Mouse (Mus musculus) liver, postnatal 0 days (tissue): ENCODE measurements around the gene Leng9. TPM values are rescaled to one million over a fixed set of nuclear protein-coding genes. Genes with fewer than 3 reads are reported as not detected.
A peak's percentile ranks its signal among the peaks of the same experiment; 100 is the strongest.

ENCODE experiments used
- ATAC-seq: fragments of 200-750 bp; cut with Nextera tagmentation; 2 replicates; pipeline ENCODE4 v1.8.0; 2017; ENCODE audit warnings: mild to moderate bottlenecking, moderate library complexity
- DNase-seq: peaks from one replicate; pipeline ENCODE4 v3.0.0-alpha.2; 2016
- H3K27ac ChIP-seq: fragments of 300-500 bp; sonication (generic); 2 replicates; pipeline ENCODE4 v1.5.1; 2014; ENCODE audit warnings: antibody characterized with exemption, moderate library complexity, mild to moderate bottlenecking, low read depth
- H3K27me3 ChIP-seq: fragments of 300-500 bp; sonication (generic); 2 replicates; pipeline ENCODE4 v1.6.1; 2014; ENCODE audit warnings: low read length, control low read depth, mixed read lengths; ENCODE audit not compliant: insufficient read depth
- H3K36me3 ChIP-seq: fragments of 300-500 bp; sonication (generic); replicated peaks from 2 replicates; pipeline ENCODE4 v1.6.1; 2014; ENCODE audit warnings: mild to moderate bottlenecking, control low read depth, low read length, moderate library complexity, mixed read lengths; ENCODE audit not compliant: insufficient read depth
- H3K4me1 ChIP-seq: fragments of 300-500 bp; sonication (generic); 2 replicates; pipeline ENCODE4 v1.6.1; 2014; ENCODE audit warnings: antibody characterized with exemption, mild to moderate bottlenecking, control low read depth; ENCODE audit not compliant: insufficient read depth
- H3K4me2 ChIP-seq: fragments of 300-500 bp; sonication (generic); 2 replicates; pipeline ENCODE4 v1.6.1; 2014; ENCODE audit warnings: low read depth, mild to moderate bottlenecking, low read length, moderate library complexity, mixed read lengths
- H3K4me3 ChIP-seq: fragments of 300-500 bp; sonication (generic); 2 replicates; pipeline ENCODE4 v1.5.1; 2014; ENCODE audit warnings: low read depth, low read length
- H3K9ac ChIP-seq: fragments of 300-500 bp; sonication (generic); replicated peaks from 2 replicates; pipeline ENCODE4 v1.6.1; 2014; ENCODE audit warnings: mild to moderate bottlenecking, moderate library complexity
- H3K9me3 ChIP-seq: fragments of 300-500 bp; sonication (generic); 2 replicates; pipeline ENCODE4 v1.6.1; 2016; ENCODE audit warnings: mild to moderate bottlenecking, control low read depth, low read length, mixed read lengths
- CTCF ChIP-seq: sonication (generic); IDR thresholded peaks from 2 replicates; pipeline ENCODE4 v1.5.1; 2016; ENCODE audit warnings: antibody characterized with exemption, low read depth
- EP300 ChIP-seq: IDR thresholded peaks from 2 replicates; pipeline ENCODE4 v1.6.1; 2016; ENCODE audit warnings: antibody characterized with exemption, low read depth, mild to moderate bottlenecking
- WGBS: fragments of 180-500 bp; shearing (Covaris S2); extraction: QIAGEN DNeasy Blood & Tissue Kit; methylation state at CpG from one replicate; pipeline ENCODE4 v1.1.7; 2014; ENCODE audit not compliant: insufficient replicate concordance; 5-methylcytosine and 5-hydroxymethylcytosine counted together
- polyA plus RNA-seq: library from polyadenylated mRNA; unstranded; fragments of >200 nt; fragmentation: Nextera tagmentation; extraction: Ambion mirVana; gene quantifications from 2 replicates; pipeline ENCODE4 v1.2.1, GENCODE M21; 2015

Gene Leng9
- polyA plus RNA-seq, 1 experiment from 2014 or later = 2.8 TPM

DNA sequence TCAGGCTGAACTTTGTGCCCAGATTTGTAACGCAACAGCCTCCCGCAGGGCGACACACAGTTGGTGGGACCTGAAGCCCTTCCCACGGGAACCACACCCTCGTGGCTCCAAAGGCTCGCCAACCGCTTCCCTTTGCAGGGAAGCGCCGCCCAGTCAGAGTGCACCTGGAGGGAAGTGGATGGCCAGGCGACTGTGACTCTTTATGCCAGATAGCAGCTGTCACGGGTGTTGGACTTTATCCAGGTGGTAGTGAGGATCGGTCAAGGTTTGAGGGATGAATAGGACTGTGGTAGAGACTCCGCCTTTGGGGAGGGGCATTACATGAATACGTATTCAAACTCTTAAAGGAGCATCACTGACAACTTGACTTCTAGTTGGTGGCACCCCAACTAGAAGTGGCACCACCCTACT is 642 bp upstream of the Leng9 start:
- peak overlapping the region; percentile 82 for H3K4me3 ChIP-seq
- H3K36me3 ChIP-seq = peaks cover 21% of the 10 kb centered on the region
- peak overlapping the region; percentile 86; the same call in 1 of the 2 replicates for H3K9ac ChIP-seq
- DNase-seq = peak; percentile 83
- ATAC-seq = peak; percentile 87
- H3K27ac ChIP-seq = peak overlapping the region; percentile 97
- 8% methylated on average over 14 of the region's 14 CpGs for WGBS
- peaks cover 26% of the 10 kb centered on the region for H3K4me1 ChIP-seq
- no peak for TF ChIP-seq CTCF
- TF ChIP-seq EP300 = peak; percentile 38; the same call in 1 of the 2 replicates
- H3K4me2 ChIP-seq = peak overlapping the region; percentile 98
- no peaks in the 10 kb centered on the region for H3K9me3 ChIP-seq
- H3K27me3 ChIP-seq = 0 out of 2 replicates have a peak, but pooled peaks cover 3% of the 10 kb centered on the region

DNA sequence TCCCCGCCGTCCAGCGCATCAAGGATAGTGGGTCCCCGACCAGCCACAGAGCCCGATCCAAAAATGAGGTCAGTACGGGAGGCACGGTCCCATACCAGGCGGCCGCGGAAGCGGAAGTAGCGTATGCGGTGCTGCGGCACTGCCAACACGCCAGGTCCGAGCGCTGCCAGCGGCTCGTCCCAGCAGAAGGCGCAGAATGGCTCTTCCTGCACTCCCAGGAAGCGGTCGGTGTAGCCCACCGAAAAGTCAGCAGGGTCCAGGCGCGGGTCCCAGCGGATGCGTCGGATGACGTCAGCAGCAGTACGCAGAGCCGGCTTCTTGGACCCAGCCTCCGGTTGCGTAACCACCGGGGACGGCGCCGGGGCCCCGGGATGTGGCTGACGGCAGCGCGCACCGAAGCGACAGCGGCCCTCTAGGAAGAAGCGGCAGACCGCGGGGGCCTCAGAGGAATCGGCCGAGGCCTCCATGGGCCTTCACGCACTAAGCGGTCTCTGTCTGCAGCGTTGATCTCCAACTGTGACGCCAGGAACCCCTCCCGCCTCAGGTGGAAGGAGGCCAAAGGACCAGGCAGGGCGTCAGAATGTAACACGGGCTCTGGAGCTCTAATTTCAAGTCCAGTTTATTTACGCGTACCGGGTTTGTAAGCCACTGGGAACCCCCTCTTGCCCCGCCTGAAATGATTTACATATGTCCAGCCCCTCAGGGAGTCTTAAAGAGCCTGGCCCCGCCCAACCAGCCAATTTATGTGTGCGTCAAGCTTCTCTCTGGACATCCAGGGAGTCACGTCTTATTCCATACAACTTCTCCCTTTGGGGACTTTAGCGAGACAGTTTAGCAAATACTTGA is 742 bp downstream of the Leng9 start:
- Histone ChIP-seq H3K27ac (peak overlapping the region; percentile 97), H3K36me3 (peaks cover 35% of the 10 kb centered on the region), H3K27me3 (0 out of 2 replicates have a peak, but pooled peaks cover 3% of the 10 kb centered on the region), H3K4me1 (peaks cover 26% of the 10 kb centered on the region), H3K9ac (peak overlapping the region; percentile 86), H3K9me3 (no peaks in the 10 kb centered on the region), H3K4me3 (peak overlapping the region; percentile 82), H3K4me2 (peak overlapping the region; percentile 98)
- no peak for TF ChIP-seq EP300
- peak; percentile 56 for ATAC-seq
- WGBS = under 1% methylated on average over 58 of the region's 64 CpGs
- peak; percentile 83 for DNase-seq

DNA sequence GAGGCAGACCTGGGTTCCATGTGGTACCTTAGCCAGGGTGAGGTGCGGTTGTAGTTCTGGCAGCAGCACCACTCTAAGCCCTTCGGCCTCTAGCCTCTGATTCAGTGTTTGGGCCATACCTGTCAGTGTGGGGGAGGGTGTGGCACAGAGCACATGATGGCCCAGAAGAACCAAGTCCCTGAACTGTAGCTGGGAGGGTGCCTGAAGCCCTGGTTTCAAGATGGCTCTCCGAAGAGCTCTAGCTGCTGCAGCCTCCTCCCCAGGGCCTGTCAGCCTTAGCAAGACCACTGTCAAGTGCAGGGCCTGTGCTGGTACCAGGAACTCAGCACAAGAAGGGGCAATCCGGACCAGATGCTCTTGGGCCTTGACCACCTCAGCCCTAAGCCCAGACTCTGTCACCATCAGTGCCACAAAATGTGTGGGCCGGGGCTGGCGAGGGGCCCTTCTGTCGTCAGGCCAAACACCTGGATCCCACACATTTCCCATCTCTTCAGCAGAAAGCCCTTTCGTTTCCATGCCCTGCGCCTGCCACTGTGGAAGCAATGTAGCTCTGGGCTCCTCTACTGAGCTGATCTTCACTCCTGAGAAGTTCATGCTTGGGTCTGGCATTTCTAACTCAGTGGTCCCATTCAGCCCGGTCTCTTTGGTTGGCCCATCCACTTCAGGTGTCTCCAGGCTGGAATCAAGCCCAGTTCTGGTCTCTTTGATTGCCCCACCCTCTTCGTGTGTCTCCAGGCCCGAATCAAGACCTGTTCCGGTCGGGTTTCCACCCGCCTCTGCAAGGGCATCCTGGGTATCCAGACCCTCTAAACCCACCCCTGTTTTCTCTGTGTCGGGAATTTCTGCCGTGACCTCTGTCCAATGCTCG is 1.6 kb downstream of the Leng9 start:
- Histone ChIP-seq H3K4me2 (peak overlapping the region; percentile 98), H3K27me3 (0 out of 2 replicates have a peak, but pooled peaks cover 3% of the 10 kb centered on the region), H3K4me3 (peak overlapping the region; percentile 82), H3K36me3 (peaks cover 43% of the 10 kb centered on the region), H3K9ac (peak overlapping the region; percentile 86), H3K4me1 (peaks cover 26% of the 10 kb centered on the region), H3K9me3 (no peaks in the 10 kb centered on the region), H3K27ac (peak overlapping the region; percentile 97)
- peak; percentile 6; the same call in 1 of the 2 replicates for ATAC-seq
- no peak for TF ChIP-seq EP300
- no peak for TF ChIP-seq CTCF
- 32% methylated on average over 18 of the region's 18 CpGs for WGBS
- peak; percentile 30 for DNase-seq

DNA sequence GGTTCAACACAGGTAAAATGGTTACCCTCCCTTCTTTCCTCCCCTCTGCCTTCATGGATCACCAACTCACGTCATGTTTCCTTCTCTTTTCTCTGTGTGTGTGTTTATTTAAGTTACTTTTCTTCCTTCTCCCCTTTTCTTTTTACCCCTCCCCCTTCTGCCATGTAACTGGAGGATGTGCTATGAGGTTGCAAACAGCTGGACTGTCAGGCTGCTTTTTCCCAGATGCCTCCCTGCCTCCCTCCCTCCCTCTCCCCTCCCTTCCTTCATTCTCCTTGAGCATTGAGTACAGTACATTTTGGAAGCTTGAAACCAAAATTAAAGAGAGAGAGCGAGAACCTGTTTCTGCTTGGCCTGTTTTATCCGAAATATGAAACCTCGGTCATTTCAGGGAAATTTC is 2.3 kb downstream of the Leng9 start:
- TF ChIP-seq EP300 = no peak
- no peak for TF ChIP-seq CTCF
- H3K9me3 ChIP-seq = no peaks in the 10 kb centered on the region
- H3K4me1 ChIP-seq = peaks cover 26% of the 10 kb centered on the region
- H3K9ac ChIP-seq = peak overlapping the region; percentile 86; the same call in 1 of the 2 replicates
- ATAC-seq (no peak), DNase-seq (no peak)
- H3K4me2 ChIP-seq = peak overlapping the region; percentile 98; the same call in 1 of the 2 replicates
- H3K27me3 ChIP-seq = 0 out of 2 replicates have a peak, but pooled peaks cover 3% of the 10 kb centered on the region
- no peak overlapping the region for H3K4me3 ChIP-seq
- 83% methylated on average over 4 of the region's 4 CpGs for WGBS
- peaks cover 51% of the 10 kb centered on the region for H3K36me3 ChIP-seq
- H3K27ac ChIP-seq = no peak overlapping the region

DNA sequence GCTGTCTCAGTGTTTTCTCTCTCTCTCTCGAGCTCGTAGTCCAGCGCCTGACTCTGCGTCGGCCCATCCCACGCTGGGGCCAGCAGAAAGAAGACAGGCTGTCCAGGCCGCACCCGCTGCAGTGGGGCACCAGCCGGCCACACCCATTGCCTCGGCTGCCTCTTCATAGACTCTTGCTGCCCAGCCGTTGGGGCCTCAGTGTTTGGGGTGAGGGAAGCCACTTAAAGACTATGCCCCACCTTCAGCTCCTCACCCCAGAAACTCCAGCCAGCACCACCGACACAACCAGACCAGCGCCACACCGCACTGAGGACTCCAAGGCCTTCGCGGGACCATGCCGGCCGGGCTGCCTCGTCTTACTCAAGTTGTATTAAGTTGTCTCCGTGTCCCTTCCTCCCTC is 2.8 kb downstream of the Leng9 start:
- Histone ChIP-seq H3K4me3 (no peak overlapping the region), H3K36me3 (peaks cover 55% of the 10 kb centered on the region), H3K9ac (no peak overlapping the region), H3K27ac (no peak overlapping the region), H3K9me3 (no peaks in the 10 kb centered on the region), H3K4me1 (peaks cover 26% of the 10 kb centered on the region), H3K27me3 (0 out of 2 replicates have a peak, but pooled peaks cover 3% of the 10 kb centered on the region), H3K4me2 (no peak overlapping the region)
- ATAC-seq (no peak), DNase-seq (peak; percentile 17)
- no peak for TF ChIP-seq CTCF
- TF ChIP-seq EP300 = no peak
- 77% methylated on average over 20 of the region's 20 CpGs for WGBS
